Mouse (Mus musculus) embryonic facial prominence, embryonic 14.5 days (tissue): Measurements from ENCODE around the gene 1700012B07Rik. TPM values are rescaled to one million over a fixed set of nuclear protein-coding genes. Genes with fewer than 3 reads are reported as not detected.
A peak's percentile ranks its signal among the peaks of the same experiment; 100 is the strongest.

Source experiments
- ATAC-seq: fragments of 200-750 bp; cut with Nextera tagmentation; 2 replicates; pipeline ENCODE4 v1.8.0; 2017; ENCODE audit warnings: low read depth, moderate number of reproducible peaks, moderate TSS enrichment
- DNase-seq: peaks from one replicate; pipeline ENCODE4 v3.0.0-alpha.2; 2015; ENCODE audit warnings: low spot score
- H3K27ac ChIP-seq: fragments of 300-500 bp; sonication (generic); replicated peaks from 2 replicates; pipeline ENCODE4 v1.5.1; 2014; ENCODE audit warnings: low read depth, mild to moderate bottlenecking, low read length, moderate library complexity
- H3K27me3 ChIP-seq: fragments of 300-500 bp; sonication (generic); replicated peaks from 2 replicates; pipeline ENCODE4 v1.6.1; 2014; ENCODE audit warnings: low read length; ENCODE audit not compliant: control insufficient read depth, insufficient read depth
- H3K36me3 ChIP-seq: fragments of 300-500 bp; sonication (generic); 2 replicates; pipeline ENCODE4 v1.6.1; 2014; ENCODE audit warnings: low read length, mixed read lengths; ENCODE audit not compliant: control insufficient read depth, insufficient read depth
- H3K4me1 ChIP-seq: fragments of 300-500 bp; sonication (generic); 2 replicates; pipeline ENCODE4 v1.6.1; 2014; ENCODE audit warnings: antibody characterized with exemption, low read length; ENCODE audit not compliant: control insufficient read depth, insufficient read depth
- H3K4me2 ChIP-seq: fragments of 300-500 bp; sonication (generic); 2 replicates; pipeline ENCODE4 v1.6.1; 2014; ENCODE audit warnings: low read depth, mild to moderate bottlenecking, low read length, moderate library complexity, mixed read lengths
- H3K4me3 ChIP-seq: fragments of 300-500 bp; sonication (generic); 2 replicates; pipeline ENCODE4 v1.5.1; 2014; ENCODE audit warnings: low read depth, mild to moderate bottlenecking, low read length
- H3K9ac ChIP-seq: fragments of 300-500 bp; sonication (generic); 2 replicates; pipeline ENCODE4 v1.6.1; 2014; ENCODE audit warnings: low read depth, mild to moderate bottlenecking, low read length, moderate library complexity, mixed read lengths
- H3K9me3 ChIP-seq: fragments of 300-500 bp; sonication (generic); 2 replicates; pipeline ENCODE4 v1.6.1; 2016; ENCODE audit warnings: low read length; ENCODE audit not compliant: control insufficient read depth
- WGBS: fragments of 180-500 bp; shearing (Covaris S2); extraction: QIAGEN DNeasy Blood & Tissue Kit; methylation state at CpG from one replicate; pipeline ENCODE4 v1.1.7; 2014; 5-methylcytosine and 5-hydroxymethylcytosine counted together
- polyA plus RNA-seq: library from polyadenylated mRNA; unstranded; fragments of >200 nt; fragmentation: Nextera tagmentation; extraction: Ambion mirVana; gene quantifications from 2 replicates; pipeline ENCODE4 v1.2.1, GENCODE M21; 2014

The 1700012B07Rik gene
- polyA plus RNA-seq, 1 experiment from 2014 or later = not detected

- 50% methylated on average over 3 of the region's 3 CpGs for WGBS
Measured at GRCm38 (mm10) chr11:109817405-109817804, 10.4 kb downstream of the 1700012B07Rik start.

GRCm38 (mm10) chr11:109816911-109817310 is 10.9 kb downstream of the 1700012B07Rik start:
- no peak overlapping the region for H3K4me2 ChIP-seq
- H3K4me1 ChIP-seq = no peaks in the 10 kb centered on the region
- no peak overlapping the region for H3K27ac ChIP-seq
- 56% methylated on average over 1 of the region's 1 CpGs for WGBS
- H3K9me3 ChIP-seq = no peaks in the 10 kb centered on the region
- no peaks in the 10 kb centered on the region for H3K36me3 ChIP-seq
- ATAC-seq (no peak), DNase-seq (no peak)
- no peak overlapping the region for H3K9ac ChIP-seq
- H3K4me3 ChIP-seq = no peak overlapping the region
- no peaks in the 10 kb centered on the region for H3K27me3 ChIP-seq

More at GRCm38 (mm10) chr11:109817405-109817804, 10.4 kb downstream of the 1700012B07Rik start:
- Histone ChIP-seq H3K27ac (no peak overlapping the region), H3K4me1 (no peaks in the 10 kb centered on the region), H3K27me3 (no peaks in the 10 kb centered on the region), H3K9ac (no peak overlapping the region), H3K36me3 (no peaks in the 10 kb centered on the region), H3K4me3 (no peak overlapping the region), H3K9me3 (no peaks in the 10 kb centered on the region), H3K4me2 (no peak overlapping the region)
- DNase-seq (peak; percentile 16), ATAC-seq (no peak)

- Histone ChIP-seq H3K9me3 (no peaks in the 10 kb centered on the region), H3K4me2 (no peak overlapping the region), H3K4me3 (no peak overlapping the region), H3K36me3 (no peaks in the 10 kb centered on the region), H3K9ac (no peak overlapping the region), H3K27me3 (no peaks in the 10 kb centered on the region), H3K4me1 (no peaks in the 10 kb centered on the region), H3K27ac (no peak overlapping the region)
- DNase-seq (peak; percentile 44), ATAC-seq (no peak)
- 68% methylated on average over 2 of the region's 2 CpGs for whole genome bisulfite sequencing
Measured at GRCm38 (mm10) chr11:109811721-109812120, 16.1 kb downstream of the 1700012B07Rik start.

- no peaks in the 10 kb centered on the region for H3K4me1 ChIP-seq
- no peak for ATAC-seq
- no peak overlapping the region for H3K4me2 ChIP-seq
- H3K4me3 ChIP-seq = no peak overlapping the region
- no peaks in the 10 kb centered on the region for H3K36me3 ChIP-seq
- DNase-seq = peak; percentile 31
- no peak overlapping the region for H3K9ac ChIP-seq
- H3K27ac ChIP-seq = 0 out of 2 replicates have a peak overlapping the region, but pooled peaks have one; percentile 2
- H3K9me3 ChIP-seq = no peaks in the 10 kb centered on the region
- 26% methylated on average over 4 of the region's 4 CpGs for WGBS
- no peaks in the 10 kb centered on the region for H3K27me3 ChIP-seq
Measured at GRCm38 (mm10) chr11:109809175-109809855, 18.5 kb downstream of the 1700012B07Rik start.

- Histone ChIP-seq H3K9me3 (no peaks in the 10 kb centered on the region), H3K4me1 (peaks cover 6% of the 10 kb centered on the region; the same call in 1 of the 2 replicates), H3K27ac (no peak overlapping the region), H3K36me3 (no peaks in the 10 kb centered on the region), H3K9ac (no peak overlapping the region), H3K27me3 (no peaks in the 10 kb centered on the region), H3K4me3 (no peak overlapping the region), H3K4me2 (no peak overlapping the region)
- ATAC-seq (no peak), DNase-seq (no peak)
- WGBS = 75% methylated on average over 1 of the region's 1 CpGs
Measured at GRCm38 (mm10) chr11:109801515-109801914, 26.3 kb downstream of the 1700012B07Rik start.

GRCm38 (mm10) chr11:109797531-109797930 is 30.3 kb downstream of the 1700012B07Rik start:
- DNase-seq = no peak
- no peaks in the 10 kb centered on the region for H3K36me3 ChIP-seq
- no peaks in the 10 kb centered on the region for H3K9me3 ChIP-seq
- no peaks in the 10 kb centered on the region for H3K4me1 ChIP-seq
- no peak for ATAC-seq
- no peak overlapping the region for H3K27ac ChIP-seq
- H3K4me3 ChIP-seq = no peak overlapping the region
- H3K4me2 ChIP-seq = no peak overlapping the region
- H3K9ac ChIP-seq = no peak overlapping the region
- H3K27me3 ChIP-seq = no peaks in the 10 kb centered on the region
- WGBS = 82% methylated on average over 6 of the region's 6 CpGs

- DNase-seq = no peak
- Histone ChIP-seq H3K27me3 (no peaks in the 10 kb centered on the region), H3K27ac (no peak overlapping the region), H3K4me3 (no peak overlapping the region), H3K36me3 (no peaks in the 10 kb centered on the region), H3K9me3 (no peaks in the 10 kb centered on the region), H3K4me2 (no peak overlapping the region), H3K4me1 (no peaks in the 10 kb centered on the region), H3K9ac (no peak overlapping the region)
- no peak for ATAC-seq
- WGBS = 61% methylated on average over 2 of the region's 2 CpGs
Measured at GRCm38 (mm10) chr11:109795536-109795935, 32.3 kb downstream of the 1700012B07Rik start.

- no peak for ATAC-seq
- WGBS = 93% methylated on average over 4 of the region's 4 CpGs
Measured at GRCm38 (mm10) chr11:109793578-109793977, 34.3 kb downstream of the 1700012B07Rik start.

GRCm38 (mm10) chr11:109792401-109792997 is 35.3 kb downstream of the 1700012B07Rik start:
- no peaks in the 10 kb centered on the region for H3K36me3 ChIP-seq
- no peak for DNase-seq
- no peaks in the 10 kb centered on the region for H3K9me3 ChIP-seq
- no peak overlapping the region for H3K4me2 ChIP-seq
- no peak overlapping the region for H3K9ac ChIP-seq
- no peaks in the 10 kb centered on the region for H3K4me1 ChIP-seq
- no peak overlapping the region for H3K4me3 ChIP-seq
- H3K27me3 ChIP-seq = no peaks in the 10 kb centered on the region
- 88% methylated on average over 13 of the region's 13 CpGs for WGBS
- ATAC-seq = no peak
- no peak overlapping the region for H3K27ac ChIP-seq

More at GRCm38 (mm10) chr11:109793578-109793977, 34.3 kb downstream of the 1700012B07Rik start:
- DNase-seq = no peak
- H3K4me1 ChIP-seq = no peaks in the 10 kb centered on the region
- no peak overlapping the region for H3K27ac ChIP-seq
- H3K4me3 ChIP-seq = no peak overlapping the region
- H3K4me2 ChIP-seq = no peak overlapping the region
- H3K36me3 ChIP-seq = no peaks in the 10 kb centered on the region
- H3K9me3 ChIP-seq = no peaks in the 10 kb centered on the region
- no peak overlapping the region for H3K9ac ChIP-seq
- no peaks in the 10 kb centered on the region for H3K27me3 ChIP-seq
